Mouse (Mus musculus) CD4-positive, CD25-positive, alpha-beta regulatory T cell, adult 4 months (primary cell): ENCODE data around the gene Fam189a2. TPM values are rescaled to one million over a fixed set of nuclear protein-coding genes. Genes with fewer than 3 reads are reported as not detected.

Experiments
- ATAC-seq: one replicate; pipeline ENCODE4 v1.8.0; 2017
- polyA plus RNA-seq, 2 experiments: library from polyadenylated mRNA; unstranded; fragments of 100-300 nt; shearing (Covaris generic); gene quantifications; one replicate each; pipeline ENCODE4 v1.2.1; 2017

Gene Fam189a2
- polyA plus RNA-seq, 2 experiments from 2014 or later: not detected

DNA sequence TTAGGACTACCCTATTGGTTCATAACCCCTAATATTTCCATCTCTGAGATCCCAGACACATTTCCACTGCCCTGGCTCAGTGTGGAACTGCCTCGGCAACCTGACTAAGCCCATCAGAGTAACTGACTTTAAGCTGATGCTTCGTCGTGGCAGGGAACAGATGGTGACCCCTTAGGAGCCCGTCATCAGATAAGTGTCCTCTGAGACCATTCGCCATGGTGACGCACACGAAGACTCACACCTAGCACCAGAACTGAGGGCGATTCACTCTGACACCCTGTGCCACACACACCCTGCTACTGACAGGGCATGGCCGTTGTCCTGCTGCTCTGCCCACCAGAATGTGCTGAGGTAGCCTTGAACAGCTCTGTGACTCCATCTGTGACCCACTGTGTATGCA lies 106.0 kb downstream of the Fam189a2 start:
- no peak for ATAC-seq

DNA sequence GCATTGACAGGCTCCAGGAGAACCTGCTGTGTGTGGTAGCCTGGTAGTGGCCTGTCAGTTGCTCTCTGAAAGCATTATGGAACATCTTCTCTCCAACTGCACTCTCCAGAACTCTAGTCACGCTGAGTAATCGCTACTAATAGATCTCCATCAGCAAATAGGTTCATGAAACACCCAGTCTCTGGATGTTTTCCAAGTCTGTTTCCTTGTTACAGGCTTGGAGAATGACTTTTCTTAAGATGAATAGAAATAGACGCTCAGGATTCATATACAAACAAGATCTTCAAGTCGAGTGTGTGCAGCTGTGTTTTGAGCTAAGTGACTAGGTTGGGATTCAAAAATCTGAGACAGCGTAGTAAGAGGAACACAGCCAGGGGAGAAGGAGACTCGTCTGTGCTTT lies 106.8 kb downstream of the Fam189a2 start:
- no peak for ATAC-seq

Other genes with a start within 250 kb of the Fam189a2 start
- gene Tjp2, start 194.0 kb upstream of the Fam189a2 start, polyA plus RNA-seq: 1 to 10 TPM; 4.2 to 4.6 TPM
- gene Fxn, start 249.6 kb upstream of the Fam189a2 start, polyA plus RNA-seq: 10 to 100 TPM; 13.2 to 16.9 TPM